Mouse (Mus musculus): ENCODE data around the gene Yjefn3. TPM values are rescaled to one million over a fixed set of nuclear protein-coding genes. Genes with fewer than 3 reads are reported as not detected.

The Yjefn3 gene
- polyA plus RNA-seq, 1 experiment from 2014 or later: 5.0 TPM

DNA sequence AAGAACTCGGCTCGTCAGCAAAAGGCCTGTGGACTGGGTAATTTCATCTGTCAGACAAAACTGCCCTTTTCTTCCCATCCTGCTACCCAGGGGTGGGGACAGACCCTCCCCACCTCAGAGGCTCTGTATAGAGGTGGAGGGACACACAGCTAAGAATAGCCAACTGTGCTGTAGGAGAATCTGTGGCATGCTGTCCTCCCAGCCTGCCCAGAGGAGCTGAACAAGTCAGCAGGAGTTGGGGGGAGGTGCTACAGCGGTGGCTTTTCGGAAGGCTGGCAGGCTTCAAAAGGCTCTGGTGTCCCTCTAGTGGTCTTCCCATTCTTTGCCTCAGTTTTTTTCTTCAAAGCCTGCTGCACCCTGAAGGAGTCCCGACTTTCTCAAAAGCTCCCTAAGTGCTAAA is 13.2 kb upstream of the Yjefn3 start:
- Histone ChIP-seq H3K9ac (ENCODE audit: low read length) (no peak overlapping the region), H3K4me2 (ENCODE audit: low read length) (no peak overlapping the region), H3K27ac (ENCODE audit: low read depth) (no peak overlapping the region), H3K4me1 (replicated peaks; ENCODE audit: control insufficient read depth, insufficient read depth, low read length) (peaks cover 5% of the 10 kb centered on the region), H3K9me3 (ENCODE audit: control insufficient read depth, low read length) (no peaks in the 10 kb centered on the region), H3K36me3 (ENCODE audit: control insufficient read depth, insufficient read depth, low read length) (peaks cover 69% of the 10 kb centered on the region), H3K4me3 (ENCODE audit: low read depth, low read length) (no peak overlapping the region), H3K27me3 (replicated peaks; ENCODE audit: control insufficient read depth, insufficient read depth, low read length) (no peaks in the 10 kb centered on the region)
- WGBS: 40% methylated on average over 5 of the region's 5 CpGs
- ATAC-seq (replicated peaks; ENCODE audit: low FRiP score, low TSS enrichment, low read depth): no peak
- no peak for DNase-seq (ENCODE audit: low spot score)

DNA sequence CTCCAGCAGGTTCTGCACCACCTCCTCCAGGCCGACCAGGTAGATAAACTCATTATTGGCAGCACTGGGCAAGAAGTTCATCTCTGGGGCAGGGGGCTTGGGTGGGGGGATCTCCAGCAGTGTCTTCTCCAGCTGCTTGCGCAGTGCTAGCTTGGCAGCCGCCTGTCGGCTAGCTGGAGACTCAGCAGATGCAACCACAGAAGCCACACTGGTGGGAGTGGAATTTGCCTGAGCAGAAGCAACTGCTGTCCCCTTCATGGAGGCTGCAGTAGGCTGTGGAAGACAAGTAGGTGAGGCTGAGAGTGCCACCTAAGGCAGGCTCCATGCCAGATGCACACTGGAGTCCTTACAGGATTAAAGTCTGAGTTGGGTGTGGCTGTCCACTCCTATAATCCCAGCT is 12.0 kb upstream of the Yjefn3 start:
- no peaks in the 10 kb centered on the region for H3K4me1 ChIP-seq (replicated peaks; ENCODE audit: control insufficient read depth, insufficient read depth, low read length)
- H3K27ac ChIP-seq (ENCODE audit: low read depth): no peak overlapping the region
- no peak for ATAC-seq (replicated peaks; ENCODE audit: low FRiP score, low TSS enrichment, low read depth)
- H3K9me3 ChIP-seq (ENCODE audit: control insufficient read depth, low read length): no peaks in the 10 kb centered on the region
- DNase-seq (ENCODE audit: low spot score): no peak
- H3K36me3 ChIP-seq (ENCODE audit: control insufficient read depth, insufficient read depth, low read length): peaks cover 81% of the 10 kb centered on the region
- H3K4me2 ChIP-seq (ENCODE audit: low read length): no peak overlapping the region
- H3K4me3 ChIP-seq (ENCODE audit: low read depth, low read length): no peak overlapping the region
- no peak overlapping the region for H3K9ac ChIP-seq (ENCODE audit: low read length)
- WGBS: 89% methylated on average over 4 of the region's 4 CpGs
- H3K27me3 ChIP-seq (replicated peaks; ENCODE audit: control insufficient read depth, insufficient read depth, low read length): no peaks in the 10 kb centered on the region

DNA sequence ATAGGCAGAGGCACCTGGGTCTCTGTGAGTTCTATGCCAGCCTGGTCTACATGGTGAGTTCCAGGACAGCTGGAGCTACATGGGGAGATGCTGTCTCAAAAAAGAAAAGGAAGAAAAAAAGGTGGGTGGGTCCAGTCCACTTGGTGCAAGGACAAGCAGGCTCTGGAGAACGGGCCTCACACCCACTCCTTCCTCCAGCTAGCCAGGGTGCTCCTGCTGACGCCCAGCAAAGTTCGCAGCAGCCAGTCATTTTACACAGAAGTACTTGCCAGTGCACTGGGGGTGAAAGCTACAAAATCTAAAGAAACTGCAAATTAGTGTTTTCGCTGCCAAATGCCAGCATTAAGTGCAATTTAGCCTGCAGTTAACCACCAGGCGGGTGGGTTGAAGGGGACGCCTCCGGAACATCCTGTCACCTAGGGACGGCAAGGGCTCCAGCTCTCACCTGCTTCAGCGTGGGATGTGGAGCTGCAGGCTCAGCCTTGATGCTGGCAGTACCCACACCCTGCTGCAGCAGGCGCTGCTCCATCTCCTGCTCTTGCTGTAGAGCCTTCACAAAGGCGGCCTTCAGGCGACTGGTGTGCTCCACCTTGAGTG is 10.1 kb upstream of the Yjefn3 start:
- no peak overlapping the region for H3K4me2 ChIP-seq (ENCODE audit: low read length)
- no peaks in the 10 kb centered on the region for H3K27me3 ChIP-seq (replicated peaks; ENCODE audit: control insufficient read depth, insufficient read depth, low read length)
- H3K4me1 ChIP-seq (replicated peaks; ENCODE audit: control insufficient read depth, insufficient read depth, low read length): no peaks in the 10 kb centered on the region
- H3K27ac ChIP-seq (ENCODE audit: low read depth): no peak overlapping the region
- H3K4me3 ChIP-seq (ENCODE audit: low read depth, low read length): no peak overlapping the region
- DNase-seq (ENCODE audit: low spot score) (no peak), ATAC-seq (replicated peaks; ENCODE audit: low FRiP score, low TSS enrichment, low read depth) (no peak)
- no peaks in the 10 kb centered on the region for H3K9me3 ChIP-seq (ENCODE audit: control insufficient read depth, low read length)
- H3K9ac ChIP-seq (ENCODE audit: low read length): no peak overlapping the region
- 88% methylated on average over 12 of the region's 12 CpGs for WGBS
- H3K36me3 ChIP-seq (ENCODE audit: control insufficient read depth, insufficient read depth, low read length): peaks cover 100% of the 10 kb centered on the region

DNA sequence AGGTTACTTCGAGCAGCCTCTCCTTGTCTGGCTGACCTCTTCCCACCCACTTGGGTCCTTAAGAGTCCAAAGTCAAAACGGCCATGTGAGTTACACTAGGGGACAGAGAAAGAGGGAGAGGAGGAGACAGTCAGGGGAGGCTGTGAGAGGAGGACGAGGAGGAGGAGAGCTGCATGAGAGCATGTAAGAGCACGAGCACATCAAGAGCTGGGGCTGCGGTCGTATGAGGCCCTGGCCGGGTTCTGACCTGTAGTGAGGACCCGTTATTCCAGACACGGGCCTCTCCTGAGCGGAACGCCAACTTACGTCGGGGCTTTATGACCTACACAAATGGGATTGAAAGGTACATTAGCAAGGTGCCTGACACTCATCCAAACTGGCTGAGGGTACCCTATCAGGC is 9.4 kb upstream of the Yjefn3 start:
- no peak overlapping the region for H3K27ac ChIP-seq (ENCODE audit: low read depth)
- no peak for DNase-seq (ENCODE audit: low spot score)
- no peak overlapping the region for H3K4me3 ChIP-seq (ENCODE audit: low read depth, low read length)
- no peak for ATAC-seq (replicated peaks; ENCODE audit: low FRiP score, low TSS enrichment, low read depth)
- no peak overlapping the region for H3K9ac ChIP-seq (ENCODE audit: low read length)
- peaks cover 94% of the 10 kb centered on the region for H3K36me3 ChIP-seq (ENCODE audit: control insufficient read depth, insufficient read depth, low read length)
- 94% methylated on average over 13 of the region's 13 CpGs for WGBS
- H3K27me3 ChIP-seq (replicated peaks; ENCODE audit: control insufficient read depth, insufficient read depth, low read length): no peaks in the 10 kb centered on the region
- no peaks in the 10 kb centered on the region for H3K9me3 ChIP-seq (ENCODE audit: control insufficient read depth, low read length)
- no peaks in the 10 kb centered on the region for H3K4me1 ChIP-seq (replicated peaks; ENCODE audit: control insufficient read depth, insufficient read depth, low read length)
- H3K4me2 ChIP-seq (ENCODE audit: low read length): no peak overlapping the region

DNA sequence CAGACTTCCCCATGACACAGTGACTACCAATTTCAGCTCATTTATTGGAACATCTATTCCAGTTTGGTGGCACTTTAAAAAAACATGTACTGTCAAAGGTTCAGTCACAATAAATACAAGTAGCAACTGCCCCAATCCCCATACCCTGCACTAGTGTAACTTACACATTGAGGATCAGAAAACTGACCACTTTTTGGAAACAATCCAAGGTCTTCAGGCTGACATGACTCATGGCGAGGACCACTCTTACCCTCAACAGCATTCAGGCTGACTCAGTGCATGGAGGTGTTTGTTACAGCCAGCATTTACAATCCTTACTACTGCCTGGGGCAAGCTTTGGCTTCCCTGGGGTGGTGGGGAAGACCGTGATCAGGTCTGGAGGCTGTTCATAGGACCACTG is 4.6 kb upstream of the Yjefn3 start:
- Histone ChIP-seq H3K4me2 (ENCODE audit: low read length) (no peak overlapping the region), H3K27me3 (replicated peaks; ENCODE audit: control insufficient read depth, insufficient read depth, low read length) (no peaks in the 10 kb centered on the region), H3K4me1 (replicated peaks; ENCODE audit: control insufficient read depth, insufficient read depth, low read length) (0 out of 2 replicates have a peak, but pooled peaks cover 6% of the 10 kb centered on the region), H3K9me3 (ENCODE audit: control insufficient read depth, low read length) (no peaks in the 10 kb centered on the region), H3K27ac (ENCODE audit: low read depth) (no peak overlapping the region), H3K4me3 (ENCODE audit: low read depth, low read length) (no peak overlapping the region), H3K36me3 (ENCODE audit: control insufficient read depth, insufficient read depth, low read length) (peaks cover 46% of the 10 kb centered on the region), H3K9ac (ENCODE audit: low read length) (no peak overlapping the region)
- ATAC-seq (replicated peaks; ENCODE audit: low FRiP score, low TSS enrichment, low read depth) (no peak), DNase-seq (ENCODE audit: low spot score) (no peak)
- 88% methylated on average over 2 of the region's 2 CpGs for WGBS

DNA sequence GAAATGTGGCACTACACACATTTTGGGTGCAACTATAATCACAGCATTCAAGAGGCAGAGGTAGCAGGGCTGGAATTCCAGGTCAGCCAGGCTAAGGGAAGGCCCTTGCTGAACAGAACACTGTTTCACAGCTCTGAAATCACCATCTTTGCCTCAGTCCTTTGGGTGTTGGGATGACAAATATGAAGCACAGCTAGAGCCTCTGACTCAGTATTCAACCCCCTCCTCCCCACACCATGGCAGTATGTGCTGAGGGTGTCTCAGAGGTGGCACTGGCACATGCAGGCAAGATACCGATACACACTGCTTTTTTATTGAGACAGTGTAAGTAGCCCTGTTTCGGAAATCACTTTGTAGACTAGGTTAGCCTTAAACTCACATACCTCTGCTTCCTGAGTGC is 3.7 kb upstream of the Yjefn3 start:
- Histone ChIP-seq H3K9me3 (ENCODE audit: control insufficient read depth, low read length) (no peaks in the 10 kb centered on the region), H3K36me3 (ENCODE audit: control insufficient read depth, insufficient read depth, low read length) (peaks cover 38% of the 10 kb centered on the region), H3K27me3 (replicated peaks; ENCODE audit: control insufficient read depth, insufficient read depth, low read length) (no peaks in the 10 kb centered on the region), H3K4me3 (ENCODE audit: low read depth, low read length) (no peak overlapping the region), H3K9ac (ENCODE audit: low read length) (no peak overlapping the region), H3K4me2 (ENCODE audit: low read length) (no peak overlapping the region), H3K4me1 (replicated peaks; ENCODE audit: control insufficient read depth, insufficient read depth, low read length) (0 out of 2 replicates have a peak, but pooled peaks cover 10% of the 10 kb centered on the region), H3K27ac (ENCODE audit: low read depth) (no peak overlapping the region)
- ATAC-seq (replicated peaks; ENCODE audit: low FRiP score, low TSS enrichment, low read depth): no peak
- 81% methylated on average over 2 of the region's 2 CpGs for WGBS
- DNase-seq (ENCODE audit: low spot score): no peak

DNA sequence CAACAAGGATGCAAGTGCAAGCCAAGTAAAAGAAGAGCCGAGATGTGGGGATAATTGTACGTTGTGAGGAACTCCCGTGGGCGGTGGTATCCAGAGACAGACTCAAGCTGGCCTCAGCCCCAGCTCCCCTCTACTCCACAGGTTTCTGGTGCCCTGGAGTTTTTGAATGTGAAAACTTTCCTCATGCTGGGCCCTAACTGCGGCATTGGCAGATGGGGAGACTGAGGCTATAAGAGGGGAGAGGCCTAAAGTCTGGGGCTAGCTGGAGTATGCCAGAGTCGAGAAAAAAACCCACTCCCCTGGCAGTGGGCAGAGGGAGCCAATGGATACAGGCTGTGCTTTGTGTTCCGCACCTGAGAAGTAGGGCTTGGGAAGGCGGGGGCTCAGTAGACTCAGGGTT is 1.6 kb upstream of the Yjefn3 start:
- 76% methylated on average over 8 of the region's 8 CpGs for WGBS
- H3K4me3 ChIP-seq (ENCODE audit: low read depth, low read length): 0 out of 2 replicates have a peak overlapping the region, but pooled peaks have one; percentile 64
- no peak overlapping the region for H3K9ac ChIP-seq (ENCODE audit: low read length)

DNA sequence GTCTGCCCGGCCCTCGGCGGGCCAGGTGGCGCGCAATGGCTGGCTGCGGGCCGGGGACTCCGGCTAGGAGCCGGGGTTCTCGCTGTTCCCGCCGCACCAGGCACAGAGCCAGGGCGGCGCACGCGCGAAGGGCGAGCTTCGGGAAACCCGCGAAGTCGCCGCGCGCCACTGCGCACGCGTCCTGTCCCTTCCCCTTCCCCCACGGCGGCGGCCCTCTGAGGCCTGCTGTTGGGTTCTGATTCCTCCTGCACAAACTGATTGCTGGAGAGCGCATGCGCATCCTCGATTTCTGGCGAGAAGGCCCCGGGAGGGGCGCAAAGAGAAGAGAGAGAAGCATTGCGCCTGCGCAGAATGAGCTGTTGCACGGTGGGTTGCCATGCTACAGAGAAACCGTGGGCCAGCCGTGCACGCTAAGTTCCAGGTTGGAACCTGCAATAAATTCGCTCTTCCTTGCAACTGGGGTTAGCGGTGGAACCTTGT is 591 bp upstream of the Yjefn3 start:
- no peaks in the 10 kb centered on the region for H3K27me3 ChIP-seq (replicated peaks; ENCODE audit: control insufficient read depth, insufficient read depth, low read length)
- peaks cover 22% of the 10 kb centered on the region; the same call in 1 of the 2 replicates for H3K4me1 ChIP-seq (replicated peaks; ENCODE audit: control insufficient read depth, insufficient read depth, low read length)
- DNase-seq (ENCODE audit: low spot score): peak; percentile 96
- H3K4me2 ChIP-seq (ENCODE audit: low read length): peak overlapping the region; percentile 97
- ATAC-seq (replicated peaks; ENCODE audit: low FRiP score, low TSS enrichment, low read depth): peak; percentile 82
- WGBS: under 1% methylated on average over 45 of the region's 45 CpGs
- no peaks in the 10 kb centered on the region for H3K9me3 ChIP-seq (ENCODE audit: control insufficient read depth, low read length)
- H3K4me3 ChIP-seq (ENCODE audit: low read depth, low read length): peak overlapping the region; percentile 64
- peak overlapping the region; percentile 54 for H3K9ac ChIP-seq (ENCODE audit: low read length)
- peak overlapping the region; percentile 72 for H3K27ac ChIP-seq (ENCODE audit: low read depth)
- peaks cover 12% of the 10 kb centered on the region for H3K36me3 ChIP-seq (ENCODE audit: control insufficient read depth, insufficient read depth, low read length)

More for the DNA sequence above, 1.6 kb upstream of the Yjefn3 start:
- DNase-seq (ENCODE audit: low spot score): no peak
- Histone ChIP-seq H3K4me1 (replicated peaks; ENCODE audit: control insufficient read depth, insufficient read depth, low read length) (peaks cover 22% of the 10 kb centered on the region; the same call in 1 of the 2 replicates), H3K9me3 (ENCODE audit: control insufficient read depth, low read length) (no peaks in the 10 kb centered on the region), H3K27me3 (replicated peaks; ENCODE audit: control insufficient read depth, insufficient read depth, low read length) (no peaks in the 10 kb centered on the region), H3K27ac (ENCODE audit: low read depth) (no peak overlapping the region), H3K36me3 (ENCODE audit: control insufficient read depth, insufficient read depth, low read length) (peaks cover 16% of the 10 kb centered on the region), H3K4me2 (ENCODE audit: low read length) (peak overlapping the region; percentile 97)
- no peak for ATAC-seq (replicated peaks; ENCODE audit: low FRiP score, low TSS enrichment, low read depth)
